Mouse (Mus musculus): ENCODE measurements around the gene Slc6a1. TPM values are rescaled to one million over a fixed set of nuclear protein-coding genes. Genes with fewer than 3 reads are reported as not detected.

Slc6a1 gene
- total RNA-seq, 4 experiments from 2014 or later, result 0.17 to 0.38 (median 0.26) TPM

DNA sequence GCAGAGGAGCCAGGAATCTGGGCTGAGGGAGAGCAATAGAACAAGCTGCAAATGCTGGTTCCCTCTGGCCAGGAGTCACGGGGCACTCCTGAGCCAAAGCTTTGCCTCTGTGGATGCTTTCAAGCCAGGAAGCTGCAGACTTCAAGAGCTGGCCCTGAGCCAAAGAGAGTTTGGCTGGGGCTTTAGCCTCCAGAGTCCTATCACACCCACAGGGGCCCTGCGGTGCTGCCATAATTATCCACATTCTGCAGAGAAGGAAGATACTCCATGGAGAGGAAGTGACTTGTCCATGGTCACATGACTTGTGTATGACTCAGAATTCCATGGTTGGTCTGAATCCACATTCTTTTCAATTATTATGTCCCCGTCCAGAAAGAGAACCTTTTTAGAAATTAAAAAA lies 75.7 kb downstream of the Slc6a1 start:
- no peak for DNase-seq

DNA sequence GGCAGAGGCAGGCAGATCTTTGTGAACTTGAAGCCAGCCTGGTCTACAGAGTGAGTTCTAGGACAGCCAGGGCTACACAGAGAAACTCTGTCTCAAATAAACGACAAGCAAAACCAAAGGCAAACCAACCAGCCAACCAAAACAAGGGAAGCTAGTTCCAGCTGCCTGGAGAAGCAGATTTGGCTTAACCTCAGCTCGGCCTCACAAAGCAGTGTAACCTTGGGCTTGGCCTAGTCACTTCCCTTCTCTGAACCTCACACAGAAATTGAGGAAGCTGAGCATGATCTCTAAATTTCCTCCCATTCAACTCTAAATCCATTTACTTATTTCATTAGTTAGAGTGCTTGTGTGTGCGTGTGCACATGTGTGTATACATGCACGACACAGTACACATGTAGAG lies 79.9 kb downstream of the Slc6a1 start:
- DNase-seq, result no peak

DNA sequence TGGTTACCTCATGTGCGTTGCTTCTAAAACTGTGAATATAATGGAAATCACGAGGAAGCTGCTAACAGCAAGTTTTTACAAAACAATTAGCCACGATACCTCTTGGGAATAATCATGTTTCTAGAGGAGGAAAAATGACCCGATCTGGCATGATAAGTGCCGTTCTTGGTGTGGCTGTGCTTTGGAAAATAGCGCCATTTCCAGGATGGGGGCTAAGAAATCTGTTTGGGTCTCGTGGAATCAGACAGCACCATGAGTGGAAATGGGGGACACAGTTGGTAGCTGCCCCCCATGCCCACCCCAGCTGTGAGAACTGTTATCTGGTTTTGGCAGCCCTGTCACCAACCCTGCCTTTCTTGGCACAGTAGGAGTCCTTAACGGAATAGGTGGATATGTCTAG lies 81.3 kb downstream of the Slc6a1 start:
- no peak for DNase-seq

DNA sequence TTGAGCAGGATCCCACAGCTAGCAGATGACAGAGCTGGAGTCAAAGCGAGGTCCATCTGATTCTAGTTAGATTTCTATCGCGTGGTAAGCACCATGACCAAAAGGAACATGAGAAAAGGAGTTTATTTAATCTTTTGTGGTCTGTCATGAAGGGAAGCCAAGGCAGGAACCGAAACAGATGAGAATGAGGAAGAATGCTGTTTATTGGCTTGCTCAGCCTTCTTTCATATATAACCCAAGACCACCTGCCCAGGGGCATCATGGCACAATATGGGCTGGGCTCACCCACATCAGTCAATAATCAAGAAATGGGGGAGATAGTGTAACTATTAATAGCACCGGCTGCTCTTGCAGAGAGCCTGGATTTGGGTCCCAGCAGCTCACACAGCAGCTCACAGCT lies 82.3 kb downstream of the Slc6a1 start:
- no peak for DNase-seq

DNA sequence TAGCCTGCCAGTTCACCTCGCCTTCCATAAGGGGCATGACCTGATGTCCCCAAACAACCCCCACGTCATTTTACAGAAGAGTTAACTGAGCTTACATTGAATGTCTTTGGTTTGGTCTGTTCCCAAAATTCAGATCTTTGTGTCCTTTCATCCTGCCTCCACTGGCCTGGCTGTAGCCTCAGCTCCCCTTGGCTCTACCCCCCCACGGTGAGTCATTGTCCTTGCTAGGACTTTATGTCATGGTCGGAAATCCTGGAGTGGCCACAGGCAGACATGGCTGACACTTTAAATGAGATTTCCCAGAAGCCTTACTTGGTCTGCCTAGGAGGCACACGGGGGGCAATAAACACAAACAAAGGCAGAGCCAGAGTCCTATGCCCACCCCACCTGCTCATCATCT lies 83.8 kb downstream of the Slc6a1 start:
- DNase-seq, result peak; percentile 51

Other genes starting within 250 kb of the Slc6a1 start
- 10 to 100 TPM in 2 of 4 experiments, 1 to 10 TPM in 2; 6.9 to 13.6 (median 10.4) TPM for gene Atp2b2, start 240.0 kb upstream of the Slc6a1 start, total RNA-seq (2022)
- gene Slc6a11, start 151.4 kb upstream of the Slc6a1 start, total RNA-seq (2022), result under 1 TPM; 0.12 to 0.31 (median 0.18) TPM
- 1 to 10 TPM; 1.0 to 2.7 (median 2.3) TPM for gene Hrh1, start 115.3 kb downstream of the Slc6a1 start, total RNA-seq (2022)

Data from adrenal gland, adult 8-10 months (tissue).